Mouse (Mus musculus) heart, postnatal 25 days (tissue): ENCODE data around the gene Megf9. TPM values are rescaled to one million over a fixed set of nuclear protein-coding genes. Genes with fewer than 3 reads are reported as not detected.

Experiments
- total RNA-seq, 2 experiments: library from RNA; stranded (reverse); gene quantifications; 2 replicates each; pipeline ENCODE4 v1.2.3; 2021

Megf9 gene
- total RNA-seq, 2 experiments from 2014 or later = 12.1 to 12.9 TPM

Other genes starting within 250 kb of the Megf9 start
- 1 to 10 TPM; 3.7 to 5.3 TPM for gene Cdk5rap2, start 124.6 kb downstream of the Megf9 start, total RNA-seq